Mouse (Mus musculus) NIH3T3 (cell line): Measurements from ENCODE around the gene Fam174b.

Experiments
- DNase-seq: peaks from one replicate; pipeline ENCODE4 v3.0.0-alpha.2; 2012; ENCODE audit warnings: low read depth

Gene Fam174b

DNA sequence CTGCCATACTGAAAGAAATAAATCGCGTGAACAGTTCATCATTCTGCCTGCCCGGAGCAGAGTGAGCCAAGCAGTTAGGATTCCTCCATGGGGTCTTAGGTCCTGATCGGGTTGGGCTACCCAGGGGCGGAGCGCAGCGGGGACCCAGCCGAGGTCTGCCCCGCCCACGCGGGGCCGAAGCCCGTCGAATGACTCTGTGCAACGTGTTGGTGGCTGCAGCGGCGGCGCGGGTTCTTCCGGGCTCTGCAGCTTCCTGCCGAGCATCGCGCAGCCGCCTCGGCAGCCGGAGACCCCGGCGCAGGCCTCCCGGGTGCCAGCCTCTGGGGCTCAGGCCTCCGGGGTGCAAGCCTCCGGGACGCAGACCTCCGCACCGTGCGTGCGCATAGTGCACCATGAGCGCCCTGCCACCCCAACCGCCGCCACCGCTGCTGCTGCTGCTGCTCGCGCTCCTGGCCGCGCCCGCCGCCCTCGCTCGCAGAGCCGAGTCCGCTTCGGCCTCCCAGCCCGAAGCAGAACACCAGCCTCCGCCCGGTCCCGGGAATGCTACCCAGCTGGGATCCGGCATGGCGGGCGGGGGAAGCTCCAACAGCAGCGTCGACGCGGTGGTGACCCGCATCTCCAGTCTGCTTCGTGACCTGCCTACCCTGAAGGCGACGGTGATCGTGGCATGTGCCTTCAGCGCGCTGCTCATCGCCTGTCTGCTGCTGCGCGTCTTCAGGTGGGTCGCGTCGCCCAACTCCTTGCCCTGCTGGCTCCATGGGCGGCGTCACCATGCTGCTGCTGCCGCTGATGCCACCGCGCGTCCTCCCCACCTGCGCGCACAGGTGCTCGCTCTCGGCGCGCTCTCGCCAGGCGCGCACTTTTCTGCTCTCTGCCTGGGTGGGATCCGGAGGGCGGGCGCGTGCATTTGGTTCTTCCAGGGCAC, at the start of gene Fam174b:
Gene Fam174b, plus strand, starts transcription at position 192 of the 925 bp plus-strand sequence.
- no peak for DNase-seq

DNA sequence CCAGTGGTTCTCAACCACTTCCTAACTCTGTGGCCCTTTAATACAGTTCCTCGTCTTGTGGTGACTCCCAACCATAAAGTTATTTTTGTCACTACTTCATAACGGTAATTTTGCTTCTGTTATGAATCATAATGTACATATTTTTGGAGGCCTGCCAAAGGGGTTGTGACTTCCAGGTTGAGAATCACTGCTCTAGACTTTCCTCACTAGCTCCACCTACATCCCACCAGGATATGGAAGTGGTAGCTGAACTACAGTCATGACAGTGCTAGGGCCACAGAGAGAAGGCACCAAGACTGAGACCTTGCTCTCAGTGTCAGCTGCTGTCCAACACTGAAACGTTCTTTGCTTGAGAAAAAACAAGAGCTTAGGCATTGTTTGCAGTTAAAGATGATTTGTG, 43.0 kb upstream of the Fam174b start:
- DNase-seq: peak; percentile 6

DNA sequence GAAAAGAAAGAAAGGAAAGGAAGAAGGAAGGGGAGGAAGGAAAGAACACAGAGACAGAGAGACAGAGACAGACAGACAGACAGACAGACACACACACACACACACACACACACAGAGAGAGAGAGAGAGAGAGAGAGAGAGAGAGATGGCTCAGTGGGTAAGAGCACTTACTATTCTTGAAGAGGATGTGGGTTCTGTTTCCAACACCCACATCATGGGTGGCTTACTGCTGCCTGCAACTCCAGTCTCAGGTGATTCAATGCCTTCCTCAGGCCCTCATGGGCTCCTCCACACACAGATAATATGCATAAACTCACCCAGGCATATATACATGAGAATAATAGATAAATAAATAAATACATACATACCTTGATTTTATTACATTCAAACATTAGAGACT, 35.8 kb upstream of the Fam174b start:
- no peak for DNase-seq

DNA sequence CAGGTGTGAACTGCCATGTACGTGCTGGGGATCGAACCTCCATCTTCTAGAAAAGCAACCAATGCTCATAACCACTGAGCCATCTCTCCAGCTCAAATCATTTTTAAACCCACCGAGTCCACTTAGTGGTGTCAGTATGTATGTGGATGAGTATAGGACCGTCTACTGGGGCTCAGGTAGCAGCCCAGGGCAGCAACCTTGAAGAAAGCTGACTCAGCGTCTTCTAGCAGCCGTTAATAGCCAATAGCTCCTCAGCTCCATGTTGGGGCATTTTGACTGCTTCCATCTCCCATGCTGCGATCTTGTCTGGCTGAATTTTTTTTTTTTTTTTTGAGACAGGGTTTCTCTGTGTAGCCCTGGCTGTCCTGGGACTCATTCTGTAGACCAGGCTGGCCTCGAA, 26.6 kb upstream of the Fam174b start:
- DNase-seq: no peak

DNA sequence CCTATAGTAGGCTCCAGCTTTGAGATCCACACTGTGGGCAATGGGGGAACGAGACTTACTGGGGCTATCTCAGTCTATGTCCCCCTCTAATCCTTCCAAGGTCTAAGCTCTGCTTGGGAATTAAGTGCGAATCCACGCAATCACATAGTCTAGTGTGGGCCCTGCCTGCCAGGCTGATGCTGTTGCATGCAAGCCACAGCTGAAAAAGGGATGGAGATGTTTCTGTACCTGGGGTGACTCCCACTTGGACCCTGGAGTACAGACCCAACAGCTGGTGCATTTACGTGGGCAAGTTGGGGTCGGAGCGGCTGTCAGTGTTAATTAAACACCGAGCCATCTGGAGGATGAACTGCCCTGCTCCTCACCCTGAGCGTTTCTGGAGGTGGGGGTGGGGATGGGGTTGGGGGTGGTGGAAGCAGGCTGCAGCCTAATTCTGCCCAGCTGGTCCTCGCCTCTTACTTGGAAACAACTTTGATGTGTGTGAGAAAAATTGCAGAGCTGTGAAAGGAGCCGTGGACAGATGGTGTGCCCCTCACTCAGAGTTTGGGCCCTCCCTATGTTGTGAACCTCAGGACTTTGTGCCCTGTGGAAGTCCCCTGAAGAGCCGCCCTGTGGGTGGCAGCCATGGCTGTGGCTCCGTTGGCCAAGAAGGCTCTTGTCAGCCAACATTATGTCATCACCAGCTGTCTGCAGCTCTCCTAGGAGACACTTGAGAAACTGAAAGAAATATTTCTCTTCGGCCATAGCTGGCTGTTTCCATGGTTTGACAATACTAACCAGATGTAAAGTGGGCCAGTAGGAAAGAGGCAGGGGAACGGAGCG, 24.0 kb upstream of the Fam174b start:
- peak; percentile 36 for DNase-seq

DNA sequence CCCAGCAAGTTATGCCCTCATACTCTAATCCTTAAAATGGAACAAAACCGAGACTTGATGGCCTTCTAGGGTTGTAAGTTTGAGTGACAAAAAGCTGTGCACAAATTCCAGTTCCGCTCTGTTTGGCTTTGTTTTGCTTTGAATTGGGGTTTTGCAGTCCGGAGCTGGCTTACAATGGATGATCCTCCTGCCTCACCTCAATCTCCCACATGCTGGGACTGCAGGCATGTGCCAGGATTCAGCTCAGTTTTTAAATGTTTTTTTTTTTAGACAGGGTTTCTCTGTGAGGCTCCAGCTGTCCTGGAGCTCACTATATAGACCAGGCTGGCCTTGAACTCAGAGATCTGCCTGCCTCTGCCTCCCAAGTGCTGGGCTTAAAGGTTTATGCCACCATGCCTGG, 23.3 kb upstream of the Fam174b start:
- DNase-seq: no peak

DNA sequence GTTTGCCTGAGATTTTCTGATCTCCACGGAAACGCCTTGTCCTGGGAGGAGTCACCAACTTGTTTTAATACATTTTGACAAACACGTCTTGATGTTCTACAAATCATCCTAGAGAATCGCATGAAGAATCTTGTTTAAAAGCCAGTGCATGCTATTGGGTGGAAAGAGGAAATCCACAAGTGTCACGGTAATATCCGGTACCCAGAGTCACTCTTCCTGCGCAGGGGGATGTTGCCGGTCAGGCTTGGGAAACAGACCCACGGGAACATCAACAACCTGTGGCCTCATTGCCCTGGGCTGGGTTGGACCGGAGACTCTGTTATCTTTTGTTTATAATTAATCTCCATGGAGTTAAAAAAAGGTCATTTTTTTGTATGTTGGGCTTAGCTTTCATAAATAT, 22.1 kb upstream of the Fam174b start:
- no peak for DNase-seq

DNA sequence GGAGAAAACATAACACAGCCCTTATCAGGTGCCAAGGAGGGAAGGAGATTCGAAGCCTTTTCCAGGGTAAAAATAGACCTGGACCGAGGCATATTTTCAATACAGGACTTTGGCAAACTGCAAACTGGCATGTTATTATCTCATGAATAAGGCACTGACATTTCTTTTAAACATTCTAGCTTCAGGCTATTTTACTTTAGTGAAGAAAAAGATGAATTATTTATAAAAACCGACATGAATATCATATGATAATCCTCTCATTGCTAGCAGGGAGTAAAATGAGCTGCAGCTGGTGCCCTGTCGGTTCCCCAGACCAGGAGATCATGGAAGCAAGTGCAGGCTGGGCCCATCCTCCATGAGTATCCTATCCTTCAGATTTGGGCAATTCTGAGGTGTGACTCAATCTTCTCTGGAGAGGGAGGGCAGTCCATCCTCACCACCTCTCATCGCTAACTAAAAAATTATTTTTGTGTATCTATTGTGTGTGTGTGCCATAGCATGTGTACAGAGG, 21.6 kb upstream of the Fam174b start:
- DNase-seq: no peak

DNA sequence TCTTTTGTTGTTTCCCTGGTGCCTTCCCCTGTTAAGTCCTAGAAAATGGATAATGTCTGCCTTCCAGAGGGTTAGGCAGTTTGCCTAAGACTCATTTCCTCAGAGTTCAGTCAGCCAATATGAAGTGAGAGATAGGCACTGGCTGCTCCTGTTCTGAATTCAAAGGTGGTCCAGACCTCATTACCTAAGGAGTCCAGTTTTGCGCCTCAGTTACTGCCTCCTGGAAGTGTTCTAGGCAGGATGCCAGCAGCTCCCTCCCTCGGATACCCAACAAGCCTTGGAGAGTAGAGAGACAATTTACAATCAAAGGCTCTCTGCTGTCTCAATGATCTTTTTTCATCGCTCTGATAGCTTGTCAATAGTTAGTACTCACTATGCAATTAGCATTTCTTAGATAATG, 19.1 kb upstream of the Fam174b start:
- no peak for DNase-seq

DNA sequence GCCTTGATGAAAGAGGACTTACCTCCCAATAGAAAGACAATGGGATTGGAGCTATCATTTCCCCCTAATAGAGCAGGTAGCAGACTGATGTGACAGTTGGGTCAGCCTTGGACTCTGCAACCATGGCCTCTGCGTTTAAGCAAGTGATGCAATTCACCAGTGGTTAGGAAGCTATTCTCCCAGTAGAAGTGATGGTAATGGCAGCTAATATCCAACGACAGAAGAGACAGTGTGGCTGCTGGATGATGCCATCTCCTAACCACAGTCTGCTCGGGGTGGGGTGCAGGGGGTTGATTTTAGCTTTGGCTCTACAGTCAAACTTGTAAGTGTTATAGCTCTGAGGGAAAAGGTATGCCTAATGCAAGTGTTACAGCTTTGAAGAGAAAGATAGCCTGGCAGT, 18.3 kb upstream of the Fam174b start:
- DNase-seq: no peak

DNA sequence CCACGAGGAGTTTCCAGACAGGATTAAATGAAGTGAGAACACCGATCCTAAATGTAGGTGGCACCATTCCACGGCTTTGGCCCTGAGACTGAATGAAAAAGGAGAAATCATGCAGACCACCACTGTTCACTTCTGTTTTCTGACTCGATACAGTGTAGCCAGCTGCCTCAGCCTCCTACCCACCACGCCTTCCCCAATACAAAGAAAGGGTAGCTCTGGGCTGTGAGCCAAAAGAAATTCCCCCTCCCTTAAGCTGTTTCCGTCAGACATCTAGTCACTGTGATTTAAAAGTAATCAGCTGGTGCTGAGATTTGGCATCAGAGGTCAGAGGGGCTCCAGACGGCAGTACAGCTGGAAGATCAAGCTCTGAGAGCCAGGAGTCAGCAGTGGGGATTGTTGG, 10.2 kb upstream of the Fam174b start:
- no peak for DNase-seq

DNA sequence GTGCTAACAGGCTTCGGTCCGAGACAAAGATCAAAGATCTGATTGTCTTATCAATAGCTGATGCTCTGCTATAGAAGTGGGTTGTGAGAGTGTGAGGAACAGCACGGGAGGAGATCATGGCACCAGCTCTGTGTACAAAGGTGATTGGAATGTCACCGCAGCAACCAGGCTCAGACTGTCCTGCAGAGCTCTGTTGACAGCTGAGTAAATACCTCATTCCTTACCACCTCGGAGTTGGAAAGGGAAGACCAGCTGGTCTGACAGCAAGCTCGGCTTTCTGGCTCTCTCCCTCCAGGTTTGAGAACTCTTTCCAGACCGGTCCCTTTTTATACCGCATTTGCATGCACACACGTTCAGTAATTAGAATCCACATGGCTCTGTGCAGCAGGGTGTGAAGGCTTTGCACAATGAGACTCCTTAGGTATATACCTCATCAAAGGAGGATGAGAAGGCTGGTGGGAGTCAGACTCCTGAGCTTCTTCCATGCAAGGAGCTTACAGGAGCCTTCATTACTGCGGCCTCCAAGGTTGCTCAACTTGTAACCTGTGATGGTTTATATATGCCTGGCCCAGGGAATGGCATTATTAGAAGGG, 9.6 kb upstream of the Fam174b start:
- no peak for DNase-seq

DNA sequence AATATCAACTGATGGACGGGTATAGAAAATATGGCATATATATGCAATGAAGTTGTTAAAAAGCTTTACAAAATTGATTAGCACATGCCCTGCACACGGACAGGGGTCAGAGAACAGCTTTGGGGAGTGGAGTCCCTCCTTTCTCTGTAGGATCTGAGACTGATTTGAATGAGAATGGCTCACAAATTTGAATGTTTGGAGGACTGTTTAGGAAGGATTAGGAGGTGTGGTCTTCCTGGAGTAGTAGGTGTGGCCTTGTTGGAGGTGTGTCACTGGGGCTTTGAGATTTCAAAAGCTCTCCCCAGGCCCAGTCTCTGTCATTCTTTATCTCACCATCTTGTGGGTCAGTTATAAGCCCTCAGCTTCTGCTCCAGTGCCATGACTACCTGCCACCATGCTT, 4.1 kb upstream of the Fam174b start:
- DNase-seq: no peak

DNA sequence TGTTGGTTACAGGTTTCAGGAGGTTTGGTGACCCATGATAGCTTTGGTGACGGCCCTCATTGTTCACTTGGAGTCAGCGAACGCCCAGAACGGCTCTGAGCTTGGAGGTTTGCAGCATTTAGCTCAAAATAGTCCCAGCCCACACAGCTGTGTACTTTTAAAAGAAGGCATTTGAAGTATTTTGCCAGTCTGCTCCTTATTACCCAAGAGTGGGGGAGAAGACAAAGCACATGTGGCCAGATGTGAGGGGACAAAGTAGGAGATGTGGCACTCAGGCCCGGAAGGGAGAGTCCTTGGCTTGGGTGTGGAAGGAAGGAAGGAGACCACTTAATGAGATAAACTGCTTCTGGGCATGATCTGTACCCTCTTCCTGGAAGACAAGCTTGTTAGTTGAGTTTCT, 1.3 kb downstream of the Fam174b start:
- no peak for DNase-seq

DNA sequence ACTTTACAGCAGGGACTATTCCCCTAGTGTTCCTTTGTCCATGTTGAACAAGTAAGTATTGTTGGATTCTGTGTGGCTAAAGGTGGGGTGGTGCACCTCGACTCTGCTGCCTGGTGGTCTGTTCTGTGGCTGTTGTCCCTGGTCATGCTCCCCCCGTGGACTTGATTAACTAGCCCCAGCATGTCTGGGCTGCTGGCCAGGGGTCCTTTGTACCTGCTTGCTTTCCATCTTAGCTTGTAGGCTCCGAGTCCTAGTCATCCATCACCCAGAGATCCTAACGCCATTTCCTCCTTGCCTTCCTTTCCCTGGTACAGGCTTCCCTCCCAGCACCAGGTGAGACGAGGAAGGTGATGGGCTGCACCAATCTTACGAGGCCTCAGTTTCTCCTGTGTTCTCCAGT, 1.7 kb downstream of the Fam174b start:
- DNase-seq: no peak

DNA sequence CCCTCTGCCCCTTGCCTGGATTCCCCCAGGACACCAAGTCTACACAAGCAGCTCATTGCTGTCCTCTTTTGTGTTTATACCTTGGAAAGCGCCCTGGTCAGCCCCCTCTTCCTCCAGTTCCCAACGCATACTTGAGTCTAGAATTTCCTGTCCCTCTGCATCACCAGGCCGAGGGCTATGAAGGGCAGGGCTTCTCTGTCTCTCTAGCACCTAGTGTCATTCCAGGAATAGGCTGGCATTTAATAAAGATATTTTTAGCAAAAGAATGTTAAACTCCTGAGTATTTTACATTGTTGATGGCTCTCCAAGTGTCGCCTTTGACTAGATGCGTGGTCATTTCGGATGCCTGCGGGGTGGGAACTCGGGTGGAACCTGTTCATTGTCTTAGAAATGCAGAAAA, 3.0 kb downstream of the Fam174b start:
- no peak for DNase-seq

DNA sequence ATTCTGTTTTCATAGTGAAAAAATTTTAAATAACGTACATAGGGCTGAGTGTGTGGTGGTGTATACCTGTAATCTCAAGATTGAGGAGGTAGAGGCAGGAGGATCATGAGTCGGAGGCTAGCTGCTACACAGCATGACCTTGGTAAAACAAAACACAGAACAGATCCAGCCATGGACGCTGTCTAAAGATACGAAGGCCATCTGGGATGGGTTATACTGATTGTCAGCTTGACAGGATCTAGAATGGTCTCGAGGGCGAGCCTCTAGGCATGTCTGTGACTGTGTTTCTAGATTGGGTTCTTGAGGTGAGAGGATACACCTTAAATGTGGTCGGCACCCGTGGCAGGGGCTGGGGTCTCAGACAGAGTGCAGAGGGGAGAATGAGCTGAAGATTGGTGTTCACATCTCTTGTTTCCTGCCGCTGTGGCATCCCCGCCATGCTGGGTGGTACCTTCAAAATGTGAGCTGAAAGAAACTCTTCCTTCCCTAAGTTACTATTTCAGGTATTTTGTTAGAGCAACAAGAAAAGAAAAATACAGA, 3.8 kb downstream of the Fam174b start:
- no peak for DNase-seq

DNA sequence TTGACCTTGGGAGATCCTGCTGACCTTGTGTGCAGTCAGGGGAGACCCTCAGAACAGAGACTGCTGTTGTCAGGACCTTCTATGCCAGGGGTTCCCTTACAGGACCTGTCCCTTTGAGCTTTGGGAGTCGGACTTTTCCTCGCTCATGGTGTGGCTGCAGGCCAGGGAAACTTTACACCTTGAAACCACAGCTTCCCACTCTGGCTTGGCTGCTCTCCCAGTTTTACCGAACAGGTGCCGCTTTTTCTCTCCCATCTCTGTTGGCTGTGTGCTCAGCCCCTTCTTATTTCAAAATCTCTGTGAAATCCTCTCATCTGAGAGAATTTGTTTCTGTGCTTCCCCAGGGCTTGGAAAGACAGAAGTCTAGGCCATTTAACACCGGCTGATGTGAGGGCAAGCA, 5.8 kb downstream of the Fam174b start:
- DNase-seq: no peak

DNA sequence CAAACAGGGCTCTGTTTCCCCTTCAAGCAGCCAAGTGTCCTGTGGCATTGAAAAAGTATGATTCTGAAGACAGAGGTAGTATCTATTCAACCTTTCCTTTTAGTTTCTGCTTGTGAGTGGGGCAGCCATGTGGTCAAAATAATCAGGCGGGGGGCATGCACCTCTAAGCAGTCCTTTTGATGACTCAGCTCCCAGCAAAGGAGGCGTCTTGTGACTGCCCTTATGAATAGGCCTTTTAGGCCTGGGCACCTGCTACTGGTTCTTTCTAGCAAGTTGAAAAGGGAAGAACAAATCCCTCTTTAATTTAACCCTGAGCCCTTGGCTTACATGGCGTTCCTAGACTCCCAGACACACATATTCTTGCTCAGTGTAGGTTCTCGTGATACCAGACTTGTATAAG, 6.7 kb downstream of the Fam174b start:
- peak; percentile 2 for DNase-seq

DNA sequence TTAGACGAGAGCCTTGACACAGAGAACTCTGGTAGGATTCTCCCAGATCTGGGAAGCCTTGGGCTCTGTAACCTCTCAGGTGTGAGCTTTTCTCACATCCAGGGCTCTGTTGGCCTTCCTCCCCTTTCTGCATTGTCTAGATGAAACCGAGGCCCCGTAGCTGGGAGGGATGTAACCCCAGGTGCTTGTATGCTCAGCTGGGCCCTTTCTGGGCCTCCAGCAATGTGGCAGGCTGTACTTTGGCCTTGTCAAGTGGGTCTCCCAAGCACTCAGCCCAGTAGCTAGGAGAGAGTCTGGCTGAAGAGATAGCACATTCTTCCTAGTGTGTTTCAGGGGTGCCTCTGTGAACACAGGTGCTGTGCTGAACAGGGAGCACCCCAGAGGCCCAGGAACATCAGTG, 7.4 kb downstream of the Fam174b start:
- DNase-seq: no peak

DNA sequence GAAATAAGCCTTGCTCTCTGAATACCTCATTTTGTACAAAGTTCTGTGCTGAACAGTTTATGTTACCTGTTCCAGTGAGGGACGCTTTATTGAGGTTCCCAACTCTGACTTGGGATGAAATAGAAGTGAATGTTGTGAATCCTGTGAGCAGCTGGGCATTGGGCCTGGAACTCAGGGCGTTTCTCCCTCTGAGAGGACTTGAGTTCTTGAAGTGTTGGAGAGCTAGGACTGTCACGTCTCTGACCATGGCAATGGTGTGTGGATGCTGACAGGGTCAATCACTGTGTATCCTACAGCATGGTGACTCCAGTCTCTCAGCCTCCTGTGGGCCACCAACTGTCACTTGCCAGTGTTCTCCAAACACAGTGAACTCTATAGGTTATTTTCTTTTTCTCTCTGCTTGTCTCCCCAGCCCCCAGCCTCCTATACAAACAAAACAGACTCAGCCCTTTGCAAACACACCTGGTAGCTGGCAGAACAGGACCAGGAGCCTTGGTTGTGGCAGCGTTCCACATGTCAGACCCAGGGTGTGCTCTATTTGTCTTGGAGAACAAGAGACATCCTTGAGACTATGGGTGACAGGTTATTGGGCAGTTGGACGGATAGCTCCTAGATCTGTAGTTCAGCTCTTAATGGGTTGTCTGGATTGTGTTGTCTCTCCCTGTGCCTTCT, 8.5 kb downstream of the Fam174b start:
- no peak for DNase-seq

DNA sequence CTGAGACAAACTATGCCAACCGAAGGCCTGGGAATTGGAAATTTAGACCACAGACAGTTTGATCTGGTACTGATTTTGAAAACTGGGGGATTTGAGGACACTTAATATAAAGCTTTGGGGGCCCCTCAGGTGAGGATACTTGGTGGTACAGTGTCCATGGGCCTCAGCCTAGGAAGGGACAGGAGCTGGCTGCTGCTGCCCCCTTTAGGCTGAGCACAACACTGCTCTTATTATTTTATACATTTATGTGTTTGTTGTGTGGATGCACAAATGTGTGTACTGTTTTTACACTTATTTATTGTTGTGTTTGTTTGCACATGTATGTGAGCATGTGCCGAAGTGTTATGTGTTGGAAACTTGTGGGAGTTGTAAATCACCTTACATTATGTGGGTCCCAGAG, 9.2 kb downstream of the Fam174b start:
- no peak for DNase-seq
